Mouse (Mus musculus) stomach, postnatal 0 days (tissue): ENCODE data around the gene Clic4. TPM values are rescaled to one million over a fixed set of nuclear protein-coding genes. Genes with fewer than 3 reads are reported as not detected.

Source experiments
- ATAC-seq: fragments of 200-750 bp; cut with Nextera tagmentation; 2 replicates; pipeline ENCODE4 v1.8.0; 2017; ENCODE audit not compliant: low FRiP score, low TSS enrichment
- DNase-seq: peaks from one replicate; pipeline ENCODE4 v3.0.0-alpha.2; 2016; ENCODE audit warnings: low spot score
- H3K27ac ChIP-seq: fragments of 300-500 bp; sonication (generic); replicated peaks from 2 replicates; pipeline ENCODE4 v1.5.1; 2014; ENCODE audit warnings: mild to moderate bottlenecking, control low read depth
- H3K27me3 ChIP-seq: fragments of 300-500 bp; sonication (generic); 2 replicates; pipeline ENCODE4 v1.6.1; 2014; ENCODE audit warnings: low read length; ENCODE audit not compliant: control insufficient read depth, insufficient read depth
- H3K36me3 ChIP-seq: fragments of 300-500 bp; sonication (generic); 2 replicates; pipeline ENCODE4 v1.6.1; 2014; ENCODE audit warnings: low read length, mixed read lengths; ENCODE audit not compliant: control insufficient read depth, insufficient read depth
- H3K4me1 ChIP-seq: fragments of 300-500 bp; sonication (generic); replicated peaks from 2 replicates; pipeline ENCODE4 v1.6.1; 2014; ENCODE audit warnings: antibody characterized with exemption; ENCODE audit not compliant: control insufficient read depth, insufficient read depth
- H3K4me2 ChIP-seq: fragments of 300-500 bp; sonication (generic); replicated peaks from 2 replicates; pipeline ENCODE4 v1.6.1; 2014; ENCODE audit warnings: low read depth, mild to moderate bottlenecking, control low read depth, moderate library complexity
- H3K4me3 ChIP-seq: fragments of 300-500 bp; sonication (generic); 2 replicates; pipeline ENCODE4 v1.5.1; 2014; ENCODE audit warnings: low read depth, low read length, control low read depth
- H3K9ac ChIP-seq: fragments of 300-500 bp; sonication (generic); 2 replicates; pipeline ENCODE4 v1.6.1; 2014; ENCODE audit warnings: mild to moderate bottlenecking, low read length, control low read depth, mixed read lengths
- H3K9me3 ChIP-seq: fragments of 300-500 bp; sonication (generic); 2 replicates; pipeline ENCODE4 v1.6.1; 2016; ENCODE audit warnings: low read length; ENCODE audit not compliant: control insufficient read depth
- CTCF ChIP-seq: IDR thresholded peaks from 2 replicates; pipeline ENCODE4 v1.5.1; 2016; ENCODE audit warnings: antibody characterized with exemption, low read depth, mild to moderate bottlenecking, moderate library complexity
- EP300 ChIP-seq: optimal IDR thresholded peaks from 2 replicates; pipeline ENCODE3; 2016; ENCODE audit warnings: antibody characterized with exemption
- WGBS: fragments of 180-500 bp; shearing (Covaris S2); extraction: QIAGEN DNeasy Blood & Tissue Kit; methylation state at CpG from one replicate; pipeline ENCODE4 v1.1.7; 2014; 5-methylcytosine and 5-hydroxymethylcytosine counted together
- polyA plus RNA-seq: library from polyadenylated mRNA; unstranded; fragments of >200 nt; fragmentation: Nextera tagmentation; extraction: Ambion mirVana; gene quantifications from 2 replicates; pipeline ENCODE4 v1.2.1, GENCODE M21; 2015

Clic4 gene
- polyA plus RNA-seq, 1 experiment from 2014 or later: 73.6 TPM

GRCm38 (mm10) chr4:135205254-135205653 is 67.4 kb downstream of the Clic4 start:
- ATAC-seq: no peak
- Histone ChIP-seq H3K9ac (no peak overlapping the region), H3K4me1 (peaks cover 3% of the 10 kb centered on the region; the same call in 1 of the 2 replicates), H3K4me3 (no peak overlapping the region), H3K36me3 (no peaks in the 10 kb centered on the region), H3K27me3 (no peaks in the 10 kb centered on the region), H3K4me2 (no peak overlapping the region), H3K9me3 (no peaks in the 10 kb centered on the region), H3K27ac (no peak overlapping the region)
- DNase-seq: no peak
- TF ChIP-seq EP300 (no peak), CTCF (no peak)
- WGBS: 33% methylated on average over 5 of the region's 5 CpGs

- H3K4me1 ChIP-seq: peaks cover 3% of the 10 kb centered on the region; the same call in 1 of the 2 replicates
- ATAC-seq (no peak), DNase-seq (no peak)
- no peak overlapping the region for H3K27ac ChIP-seq
- H3K4me3 ChIP-seq: no peak overlapping the region
- 57% methylated on average over 5 of the region's 5 CpGs for WGBS
- H3K9me3 ChIP-seq: no peaks in the 10 kb centered on the region
- TF ChIP-seq EP300 (no peak), CTCF (no peak)
- no peak overlapping the region for H3K4me2 ChIP-seq
- no peak overlapping the region for H3K9ac ChIP-seq
- H3K27me3 ChIP-seq: no peaks in the 10 kb centered on the region
- no peaks in the 10 kb centered on the region for H3K36me3 ChIP-seq
Observed at GRCm38 (mm10) chr4:135204666-135205065, 67.9 kb downstream of the Clic4 start.

- no peak for DNase-seq
- TF ChIP-seq EP300 (no peak), CTCF (no peak)
- Histone ChIP-seq H3K4me1 (peaks cover 3% of the 10 kb centered on the region; the same call in 1 of the 2 replicates), H3K9ac (no peak overlapping the region), H3K9me3 (no peaks in the 10 kb centered on the region), H3K27ac (no peak overlapping the region), H3K27me3 (no peaks in the 10 kb centered on the region), H3K4me3 (peak overlapping the region; percentile 38), H3K4me2 (peak overlapping the region; percentile 62), H3K36me3 (no peaks in the 10 kb centered on the region)
- no peak for ATAC-seq
- 16% methylated on average over 17 of the region's 17 CpGs for WGBS
Observed at GRCm38 (mm10) chr4:135203806-135204560, 68.6 kb downstream of the Clic4 start.

- Histone ChIP-seq H3K9me3 (no peaks in the 10 kb centered on the region), H3K4me3 (peak overlapping the region; percentile 38), H3K4me2 (peak overlapping the region; percentile 62), H3K9ac (no peak overlapping the region), H3K27ac (no peak overlapping the region), H3K4me1 (peaks cover 3% of the 10 kb centered on the region; the same call in 1 of the 2 replicates), H3K27me3 (no peaks in the 10 kb centered on the region), H3K36me3 (no peaks in the 10 kb centered on the region)
- WGBS: 4% methylated on average over 14 of the region's 14 CpGs
- no peak for TF ChIP-seq EP300
- no peak for TF ChIP-seq CTCF
- peak; percentile 20; the same call in 1 of the 2 replicates for ATAC-seq
- DNase-seq: peak; percentile 33
Observed at GRCm38 (mm10) chr4:135203279-135203678, 69.3 kb downstream of the Clic4 start.

DNA sequence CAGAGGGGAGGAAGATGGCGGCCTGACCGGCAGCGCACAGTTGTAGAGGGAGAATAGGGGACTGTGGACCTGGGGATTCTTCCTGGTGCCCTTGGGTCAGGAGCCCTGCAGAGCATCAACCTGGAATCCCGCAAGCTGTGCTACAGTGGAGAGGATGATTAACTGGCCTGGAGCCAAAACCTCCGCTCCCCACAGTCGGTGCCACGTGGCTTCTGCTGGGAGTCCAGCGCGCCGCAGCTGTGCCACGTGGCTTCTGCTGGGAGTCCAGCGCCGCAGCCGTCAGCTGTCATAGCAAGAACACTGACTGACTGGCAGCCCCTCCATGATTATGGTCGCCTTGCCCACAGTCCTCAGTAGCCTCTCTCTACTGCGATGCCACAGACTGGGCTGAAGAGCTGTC is 70.8 kb downstream of the Clic4 start:
- DNase-seq: no peak
- H3K36me3 ChIP-seq: no peaks in the 10 kb centered on the region
- no peak for ATAC-seq
- H3K9me3 ChIP-seq: no peaks in the 10 kb centered on the region
- H3K4me3 ChIP-seq: no peak overlapping the region
- H3K27me3 ChIP-seq: no peaks in the 10 kb centered on the region
- peaks cover 3% of the 10 kb centered on the region; the same call in 1 of the 2 replicates for H3K4me1 ChIP-seq
- no peak overlapping the region for H3K9ac ChIP-seq
- TF ChIP-seq EP300: no peak
- TF ChIP-seq CTCF: no peak
- WGBS: 77% methylated on average over 14 of the region's 16 CpGs
- H3K27ac ChIP-seq: no peak overlapping the region
- no peak overlapping the region for H3K4me2 ChIP-seq

DNA sequence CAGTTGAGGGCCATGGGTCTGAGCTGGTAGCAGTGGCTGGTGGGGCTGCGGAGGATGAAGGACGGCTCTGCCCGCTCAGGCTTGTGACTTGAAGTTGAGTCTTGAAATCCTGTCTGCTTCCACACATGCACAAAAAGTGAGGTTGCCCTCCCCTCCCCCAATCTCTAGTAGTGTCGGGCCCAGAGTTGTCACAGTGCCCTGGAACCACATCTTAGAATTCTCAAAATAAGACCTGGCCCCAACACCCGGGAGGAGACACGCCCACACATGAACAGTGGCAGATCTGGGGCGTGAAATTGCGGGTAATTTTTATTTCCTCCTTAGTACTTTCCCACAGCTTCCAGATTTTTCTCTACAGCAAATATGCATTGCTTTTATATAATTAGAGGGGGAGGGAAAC is 74.8 kb downstream of the Clic4 start:
- Histone ChIP-seq H3K4me2 (no peak overlapping the region), H3K27me3 (no peaks in the 10 kb centered on the region), H3K4me1 (no peaks in the 10 kb centered on the region), H3K36me3 (no peaks in the 10 kb centered on the region), H3K27ac (no peak overlapping the region), H3K4me3 (no peak overlapping the region), H3K9me3 (no peaks in the 10 kb centered on the region), H3K9ac (no peak overlapping the region)
- TF ChIP-seq EP300 (no peak), CTCF (no peak)
- DNase-seq (no peak), ATAC-seq (no peak)
- 62% methylated on average over 8 of the region's 8 CpGs for WGBS
